Mouse (Mus musculus) ES-E14 (cell line): Measurements from ENCODE around the gene Pts. TPM values are rescaled to one million over a fixed set of nuclear protein-coding genes. Genes with fewer than 3 reads are reported as not detected.

Experiments used
- DNase-seq: peaks from one replicate; pipeline ENCODE4 v3.0.0-alpha.2; 2013; ENCODE audit warnings: low read depth, low spot score
- H3K27ac ChIP-seq: 2 replicates; pipeline ENCODE4 v1.5.1; 2012; ENCODE audit warnings: low read depth, mild to moderate bottlenecking, low read length, moderate library complexity, mixed read lengths; ENCODE audit not compliant: poor library complexity, insufficient read depth, severe bottlenecking
- H3K36me3 ChIP-seq: 2 replicates; pipeline ENCODE4 v1.6.1; 2012; ENCODE audit warnings: mild to moderate bottlenecking, low read length, moderate library complexity, mixed read lengths; ENCODE audit not compliant: control insufficient read depth, poor library complexity, insufficient read depth, severe bottlenecking
- H3K4me1 ChIP-seq, 2 experiments: fragments of 150-350 bp in 1 of 2; sonication (generic) in 1 of 2; 2 replicates each; pipeline ENCODE4 v1.6.1; 2012; ENCODE audit warnings: low read length in 2 of 2, mild to moderate bottlenecking in 1 of 2, mixed read lengths in 1 of 2; ENCODE audit not compliant: control insufficient read depth in 2 of 2, insufficient read depth in 2 of 2, poor library complexity in 1 of 2
- H3K4me3 ChIP-seq, 2 experiments: fragments of 150-350 bp in 1 of 2; sonication (generic) in 1 of 2; 2 replicates each; pipeline ENCODE4 v1.5.1; 2012; ENCODE audit warnings: low read length in 2 of 2, low read depth in 1 of 2, mild to moderate bottlenecking in 1 of 2, mixed read lengths in 1 of 2; ENCODE audit not compliant: insufficient read depth in 1 of 2, poor library complexity in 1 of 2, severe bottlenecking in 1 of 2
- H3K9ac ChIP-seq: 2 replicates; pipeline ENCODE4 v1.6.1; 2012; ENCODE audit warnings: low read depth, mild to moderate bottlenecking, low read length, mixed read lengths; ENCODE audit not compliant: poor library complexity, insufficient read depth, severe bottlenecking
- H3K9me3 ChIP-seq: fragments of 150-350 bp; sonication (generic); 2 replicates; pipeline ENCODE4 v1.6.1; 2012; ENCODE audit warnings: low read depth, mild to moderate bottlenecking, low read length; ENCODE audit not compliant: control insufficient read depth, insufficient read depth
- CHD2 ChIP-seq: IDR thresholded peaks from 2 replicates; pipeline ENCODE4 v1.6.1; 2014; ENCODE audit warnings: mild to moderate bottlenecking, low read depth, low read length, inconsistent platforms
- HCFC1 ChIP-seq: IDR thresholded peaks from 2 replicates; pipeline ENCODE4 v1.6.1; 2012; ENCODE audit warnings: low read length, inconsistent platforms, borderline replicate concordance; ENCODE audit not compliant: insufficient read depth
- MAFK ChIP-seq: IDR thresholded peaks from 2 replicates; pipeline ENCODE4 v1.6.1; 2014; ENCODE audit warnings: mild to moderate bottlenecking, low read depth, low read length, inconsistent platforms; ENCODE audit not compliant: insufficient read depth
- ZC3H11A ChIP-seq: IDR thresholded peaks from 2 replicates; pipeline ENCODE4 v1.6.1; 2012; ENCODE audit warnings: low read depth, mild to moderate bottlenecking, inconsistent platforms, low read length, borderline replicate concordance
- ZNF384 ChIP-seq: IDR thresholded peaks from 2 replicates; pipeline ENCODE4 v1.6.1; 2012; ENCODE audit warnings: low read depth, low read length, inconsistent platforms
- in situ Hi-C, 2 experiments: fragments of 600-800 bp; cut with MboI; formaldehyde crosslinking; loops; one replicate each; pipeline ENCODE4 v1.15.1; 2025; ENCODE audit warnings: low sequenced_read_pairs in 2 of 2, inconsistent platforms in 1 of 2; ENCODE audit not compliant: unreplicated experiment in 2 of 2
- total RNA-seq: library from RNA; depleted of rRNA; stranded (reverse); fragments of 300-350 nt; gene quantifications from 2 replicates; pipeline ENCODE4 v1.2.3, GENCODE M21; 2012

The Pts gene
- total RNA-seq, 1 experiment = 6.8 TPM

- Histone ChIP-seq H3K9me3 (no peaks in the 10 kb centered on the region), H3K9ac (no peak overlapping the region), H3K4me3 (no peak overlapping the region), H3K27ac (no peak overlapping the region), H3K4me1 (no peaks in the 10 kb centered on the region), H3K36me3 (no peaks in the 10 kb centered on the region)
- TF ChIP-seq CHD2 (no peak), ZNF384 (no peak), MAFK (no peak), ZC3H11A (no peak), HCFC1 (no peak)
- in situ Hi-C loops = loop anchor here in 1 of 2 experiments (5.0 to 10.0 kb wide), 2 partner anchors 68 to 1031 kb away; no protein-coding TSS in a partner anchor
- no peak for DNase-seq
These were observed 2.9 kb downstream of the Pts start for GRCm38 (mm10) chr9:50525585-50525984.

- TF ChIP-seq MAFK = no peak
- TF ChIP-seq ZNF384 = no peak
- TF ChIP-seq ZC3H11A = no peak
- TF ChIP-seq CHD2 = no peak
- TF ChIP-seq HCFC1 = no peak
- no peak overlapping the region for H3K27ac ChIP-seq
- H3K36me3 ChIP-seq = no peaks in the 10 kb centered on the region
- H3K4me3 ChIP-seq = no peak overlapping the region
- in situ Hi-C loops = loop anchor here in 1 of 2 experiments (5.0 to 10.0 kb wide), 2 partner anchors 68 to 1030 kb away; no protein-coding TSS in a partner anchor
- H3K9ac ChIP-seq = no peak overlapping the region
- H3K9me3 ChIP-seq = no peaks in the 10 kb centered on the region
- no peaks in the 10 kb centered on the region for H3K4me1 ChIP-seq
- no peak for DNase-seq
These were observed 3.6 kb downstream of the Pts start for GRCm38 (mm10) chr9:50524936-50525335.

GRCm38 (mm10) chr9:50522574-50522973, 6.0 kb downstream of the Pts start:
- Histone ChIP-seq H3K4me3 (no peak overlapping the region), H3K9me3 (no peaks in the 10 kb centered on the region), H3K36me3 (no peaks in the 10 kb centered on the region), H3K9ac (no peak overlapping the region), H3K4me1 (no peaks in the 10 kb centered on the region), H3K27ac (no peak overlapping the region)
- DNase-seq = no peak
- in situ Hi-C loops = loop anchor here in 1 of 2 experiments (10.0 kb wide), 1 partner anchor 1028 kb away; no protein-coding TSS in a partner anchor
- TF ChIP-seq ZC3H11A (no peak), CHD2 (no peak), HCFC1 (no peak), ZNF384 (no peak), MAFK (no peak)

GRCm38 (mm10) chr9:50521562-50521961, 7.0 kb downstream of the Pts start:
- H3K4me3 ChIP-seq = no peak overlapping the region
- no peak for DNase-seq
- TF ChIP-seq ZNF384 = no peak
- no peak for TF ChIP-seq ZC3H11A
- no peak for TF ChIP-seq HCFC1
- no peak for TF ChIP-seq CHD2
- no peak for TF ChIP-seq MAFK
- H3K9me3 ChIP-seq = no peaks in the 10 kb centered on the region
- in situ Hi-C loops = loop anchor here in 1 of 2 experiments (10.0 kb wide), 1 partner anchor 1027 kb away; no protein-coding TSS in a partner anchor
- 0 out of 4 replicates have a peak, but pooled peaks cover 0 to 4% of the 10 kb centered on the region in 2 experiments for H3K4me1 ChIP-seq
- no peaks in the 10 kb centered on the region for H3K36me3 ChIP-seq
- no peak overlapping the region for H3K27ac ChIP-seq
- H3K9ac ChIP-seq = no peak overlapping the region
